Mouse (Mus musculus) liver, embryonic 11.5 days (tissue): ENCODE data around the gene Cd209g. TPM values are rescaled to one million over a fixed set of nuclear protein-coding genes. Genes with fewer than 3 reads are reported as not detected.

Experiments used
- ATAC-seq: fragments of 200-750 bp; cut with Nextera tagmentation; replicated peaks from 2 replicates; pipeline ENCODE4 v1.8.0; 2017; ENCODE audit warnings: moderate number of reproducible peaks, mild to moderate bottlenecking, moderate TSS enrichment, moderate library complexity; ENCODE audit not compliant: low FRiP score
- DNase-seq: peaks from one replicate; pipeline ENCODE4 v3.0.0-alpha.2; 2017; ENCODE audit warnings: low spot score
- H3K27ac ChIP-seq: fragments of 300-500 bp; sonication (generic); 2 replicates; pipeline ENCODE4 v1.5.1; 2014; ENCODE audit warnings: mild to moderate bottlenecking, low read depth, low read length, control low read depth
- H3K27me3 ChIP-seq: fragments of 300-500 bp; sonication (generic); replicated peaks from 2 replicates; pipeline ENCODE4 v1.6.1; 2014; ENCODE audit warnings: low read length, mixed read lengths; ENCODE audit not compliant: control insufficient read depth, insufficient read depth
- H3K36me3 ChIP-seq: fragments of 300-500 bp; sonication (generic); 2 replicates; pipeline ENCODE4 v1.6.1; 2014; ENCODE audit warnings: mild to moderate bottlenecking, low read length, moderate library complexity, mixed read lengths; ENCODE audit not compliant: control insufficient read depth, insufficient read depth
- H3K4me1 ChIP-seq: fragments of 300-500 bp; sonication (generic); replicated peaks from 2 replicates; pipeline ENCODE4 v1.6.1; 2014; ENCODE audit warnings: low read length, mixed read lengths; ENCODE audit not compliant: control insufficient read depth, insufficient read depth
- H3K4me2 ChIP-seq: fragments of 300-500 bp; sonication (generic); 2 replicates; pipeline ENCODE4 v1.6.1; 2014; ENCODE audit warnings: mild to moderate bottlenecking, control low read depth, moderate library complexity
- H3K4me3 ChIP-seq: fragments of 300-500 bp; sonication (generic); 2 replicates; pipeline ENCODE4 v1.5.1; 2014; ENCODE audit warnings: low read depth, low read length, control low read depth
- H3K9ac ChIP-seq: fragments of 300-500 bp; sonication (generic); 2 replicates; pipeline ENCODE4 v1.6.1; 2014; ENCODE audit warnings: low read depth, low read length, control low read depth
- H3K9me3 ChIP-seq: fragments of 300-500 bp; sonication (generic); 2 replicates; pipeline ENCODE4 v1.6.1; 2016; ENCODE audit warnings: low read length, inconsistent platforms, mixed read lengths; ENCODE audit not compliant: control insufficient read depth
- WGBS: fragments of 180-500 bp; shearing (Covaris S2); extraction: QIAGEN DNeasy Blood & Tissue Kit; methylation state at CpG from one replicate; pipeline ENCODE4 v1.1.7; 2014; 5-methylcytosine and 5-hydroxymethylcytosine counted together
- polyA plus RNA-seq: library from polyadenylated mRNA; unstranded; fragments of >200 nt; fragmentation: Nextera tagmentation; extraction: Ambion mirVana; gene quantifications from 2 replicates; pipeline ENCODE4 v1.2.1, GENCODE M21; 2014

Cd209g gene
- polyA plus RNA-seq, 1 experiment from 2014 or later = not detected

DNA sequence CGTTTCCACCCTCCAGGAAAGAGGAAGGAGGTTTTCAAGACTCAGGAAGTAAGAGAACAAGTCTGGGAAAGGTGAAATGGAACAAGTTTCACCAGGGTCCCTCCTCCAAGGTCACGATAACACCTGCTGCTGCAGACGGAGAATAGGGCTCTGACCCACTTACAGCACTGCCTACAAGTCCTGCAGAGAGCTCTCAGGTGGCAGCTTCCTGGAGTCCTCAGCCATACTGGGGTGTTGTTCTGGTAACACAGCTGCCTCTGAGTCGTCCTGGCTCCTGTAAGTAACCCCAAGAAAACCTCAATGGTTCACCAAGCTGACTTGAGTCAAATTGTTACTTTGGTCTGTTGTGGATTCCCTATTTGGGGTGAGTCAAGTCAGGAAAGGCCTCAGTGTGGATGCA, 28.9 kb downstream of the Cd209g start:
- Histone ChIP-seq H3K27ac (no peak overlapping the region), H3K36me3 (no peaks in the 10 kb centered on the region), H3K4me1 (peaks cover 3% of the 10 kb centered on the region; the same call in 1 of the 2 replicates), H3K9me3 (no peaks in the 10 kb centered on the region), H3K4me2 (no peak overlapping the region), H3K9ac (no peak overlapping the region), H3K27me3 (no peaks in the 10 kb centered on the region), H3K4me3 (no peak overlapping the region)
- WGBS = 50% methylated on average over 4 of the region's 4 CpGs
- ATAC-seq (no peak), DNase-seq (no peak)

GRCm38 (mm10) chr8:4165176-4165851, 31.4 kb downstream of the Cd209g start:
- ATAC-seq (no peak), DNase-seq (no peak)
- no peaks in the 10 kb centered on the region for H3K27me3 ChIP-seq
- peak overlapping the region; percentile 48 for H3K9ac ChIP-seq
- peak overlapping the region; percentile 90 for H3K4me2 ChIP-seq
- WGBS = 7% methylated on average over 13 of the region's 13 CpGs
- H3K4me1 ChIP-seq = peaks cover 6% of the 10 kb centered on the region
- peak overlapping the region; percentile 81 for H3K4me3 ChIP-seq
- no peaks in the 10 kb centered on the region for H3K9me3 ChIP-seq
- H3K27ac ChIP-seq = no peak overlapping the region
- no peaks in the 10 kb centered on the region for H3K36me3 ChIP-seq

DNA sequence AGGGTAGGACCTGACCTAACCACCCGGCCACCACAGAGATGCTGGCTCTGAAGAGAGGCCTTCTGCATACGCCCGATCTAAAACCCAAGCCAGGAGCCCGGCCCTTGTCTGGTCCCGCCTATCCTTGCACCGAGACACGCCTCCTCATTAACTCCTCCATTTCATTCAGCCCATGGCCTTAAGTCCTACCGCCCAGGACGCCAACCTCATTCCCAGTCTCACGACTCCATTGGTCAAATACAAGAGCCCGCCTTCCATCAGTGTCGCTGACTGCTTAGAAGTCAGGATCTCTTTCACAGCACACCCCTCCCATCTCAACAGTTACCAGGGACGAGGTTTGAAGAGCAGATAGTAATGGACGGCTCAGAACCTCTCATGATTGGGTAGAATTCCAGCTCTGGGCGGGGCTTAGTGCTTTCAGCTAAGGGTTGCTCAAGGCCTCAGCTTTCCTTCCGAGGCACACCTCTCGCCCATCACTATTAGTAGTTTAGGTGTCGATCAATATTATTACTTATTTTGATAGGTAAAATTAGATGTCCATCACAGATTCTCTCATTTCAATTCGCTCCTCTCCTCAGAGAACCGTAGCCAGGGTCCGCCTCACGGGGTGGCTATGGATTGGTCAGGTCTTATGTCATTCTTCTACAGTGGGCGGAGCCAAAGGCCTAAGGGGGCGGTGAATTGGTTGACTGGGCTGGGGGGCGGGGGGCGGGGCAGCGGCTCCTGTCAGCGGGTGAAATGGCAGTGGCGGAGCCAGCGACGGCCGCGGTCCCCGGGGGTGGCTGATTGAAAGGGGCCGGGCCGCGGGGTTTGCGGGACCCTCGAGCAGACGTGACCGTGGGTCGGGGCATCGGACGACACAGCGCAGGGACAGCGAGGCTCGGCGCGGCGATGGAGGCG, 32.2 kb downstream of the Cd209g start, which contains the start of gene Evi5l:
Gene Evi5l, plus strand, starts transcription at position 716 of the 900 bp plus-strand sequence.
- ATAC-seq (peak; percentile 95), DNase-seq (peak; percentile 94)
- under 1% methylated on average over 51 of the region's 51 CpGs for WGBS
- H3K9me3 ChIP-seq = no peaks in the 10 kb centered on the region
- peak within 1 kb of the TSS; percentile 90 for H3K4me2 ChIP-seq
- H3K36me3 ChIP-seq = no peaks in the 10 kb centered on the region
- H3K4me1 ChIP-seq = peaks cover 6% of the 10 kb centered on the region
- peak within 1 kb of the TSS; percentile 76 for H3K9ac ChIP-seq
- no peaks in the 10 kb centered on the region for H3K27me3 ChIP-seq
- peak within 1 kb of the TSS; percentile 81 for H3K4me3 ChIP-seq
- H3K27ac ChIP-seq = no peak within 1 kb of the TSS

DNA sequence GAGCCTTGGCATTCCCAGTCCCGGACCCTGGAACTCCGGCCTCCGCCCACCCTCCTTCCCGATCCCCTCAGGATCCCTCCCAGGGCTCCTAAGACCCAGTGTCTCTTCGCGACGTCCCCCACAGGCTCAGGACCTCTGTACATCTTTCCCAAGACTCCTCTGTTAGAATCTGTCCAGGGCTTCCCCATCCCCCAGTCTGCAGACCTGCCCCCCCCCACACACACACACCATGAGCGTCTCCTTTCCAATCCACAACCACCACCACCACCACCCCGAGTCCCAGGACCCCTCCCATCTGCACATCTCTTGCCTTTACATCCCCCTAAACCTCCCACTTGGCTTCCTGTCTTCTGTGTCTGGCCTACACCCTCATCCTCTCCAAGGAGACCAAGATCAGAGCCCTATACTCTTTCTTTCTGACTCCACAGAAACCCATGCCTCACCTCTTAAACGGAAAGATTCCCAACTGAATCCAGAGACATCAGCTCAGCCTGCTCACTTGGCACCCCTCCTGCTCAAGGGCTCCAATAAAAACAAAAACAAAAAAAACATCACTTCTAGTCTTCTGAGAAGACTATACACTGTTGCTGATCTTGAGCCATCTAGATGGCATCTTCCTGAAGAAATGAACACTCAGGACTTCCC, 33.1 kb downstream of the Cd209g start:
- Histone ChIP-seq H3K9me3 (no peaks in the 10 kb centered on the region), H3K9ac (peak overlapping the region; percentile 76), H3K27ac (no peak overlapping the region), H3K4me1 (peaks cover 6% of the 10 kb centered on the region), H3K36me3 (no peaks in the 10 kb centered on the region), H3K4me2 (peak overlapping the region; percentile 90), H3K27me3 (no peaks in the 10 kb centered on the region), H3K4me3 (peak overlapping the region; percentile 81)
- whole genome bisulfite sequencing = 13% methylated on average over 10 of the region's 10 CpGs
- no peak for ATAC-seq
- no peak for DNase-seq

- Histone ChIP-seq H3K4me2 (no peak overlapping the region), H3K9me3 (no peaks in the 10 kb centered on the region), H3K27me3 (no peaks in the 10 kb centered on the region), H3K4me3 (no peak overlapping the region), H3K4me1 (peaks cover 6% of the 10 kb centered on the region), H3K36me3 (no peaks in the 10 kb centered on the region), H3K9ac (no peak overlapping the region), H3K27ac (no peak overlapping the region)
- DNase-seq (no peak), ATAC-seq (no peak)
- 82% methylated on average over 1 of the region's 1 CpGs for WGBS
Observed at GRCm38 (mm10) chr8:4167918-4168317, 34.0 kb downstream of the Cd209g start.

GRCm38 (mm10) chr8:4172486-4172885, 38.6 kb downstream of the Cd209g start:
- DNase-seq (peak; percentile 26), ATAC-seq (no peak)
- H3K36me3 ChIP-seq = no peaks in the 10 kb centered on the region
- H3K9me3 ChIP-seq = no peaks in the 10 kb centered on the region
- no peak overlapping the region for H3K4me3 ChIP-seq
- WGBS = 57% methylated on average over 3 of the region's 3 CpGs
- no peak overlapping the region for H3K27ac ChIP-seq
- no peak overlapping the region for H3K9ac ChIP-seq
- no peak overlapping the region for H3K4me2 ChIP-seq
- peaks cover 3% of the 10 kb centered on the region for H3K4me1 ChIP-seq
- no peaks in the 10 kb centered on the region for H3K27me3 ChIP-seq

DNA sequence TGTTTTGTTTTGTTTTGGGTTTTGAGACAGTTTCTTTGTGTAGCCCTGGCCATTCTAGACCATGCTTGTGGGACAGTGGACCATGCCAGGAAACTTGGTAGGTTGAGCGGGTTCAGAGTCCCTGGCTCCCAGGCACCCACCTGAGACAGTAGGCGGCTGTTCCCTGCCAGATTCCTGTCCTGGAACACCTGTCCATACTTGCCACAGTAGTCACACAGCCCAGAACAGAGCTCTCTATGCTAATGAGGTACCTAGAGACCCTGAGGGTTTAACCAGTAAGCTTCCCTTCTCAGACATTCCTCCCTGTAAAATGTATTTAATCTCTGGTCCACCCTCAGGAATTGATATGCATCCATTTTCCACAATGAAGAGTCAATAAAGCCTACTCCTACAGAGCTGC, 40.1 kb downstream of the Cd209g start:
- 60% methylated on average over 2 of the region's 2 CpGs for WGBS

GRCm38 (mm10) chr8:4183409-4183808, 49.5 kb downstream of the Cd209g start:
- Histone ChIP-seq H3K9me3 (no peaks in the 10 kb centered on the region), H3K4me3 (no peak overlapping the region), H3K27me3 (no peaks in the 10 kb centered on the region), H3K4me2 (no peak overlapping the region), H3K27ac (no peak overlapping the region), H3K4me1 (no peaks in the 10 kb centered on the region), H3K36me3 (peaks cover 2% of the 10 kb centered on the region), H3K9ac (no peak overlapping the region)
- ATAC-seq (no peak), DNase-seq (no peak)
- 76% methylated on average over 8 of the region's 8 CpGs for WGBS

More for the DNA sequence above, 40.1 kb downstream of the Cd209g start:
- Histone ChIP-seq H3K27me3 (no peaks in the 10 kb centered on the region), H3K9ac (no peak overlapping the region), H3K4me1 (peaks cover 3% of the 10 kb centered on the region; the same call in 1 of the 2 replicates), H3K36me3 (no peaks in the 10 kb centered on the region), H3K4me3 (no peak overlapping the region), H3K4me2 (no peak overlapping the region), H3K9me3 (no peaks in the 10 kb centered on the region), H3K27ac (no peak overlapping the region)
- ATAC-seq = no peak
- no peak for DNase-seq
